Mouse (Mus musculus) hindbrain, embryonic 11.5 days (tissue): ENCODE measurements around the gene D7Ertd443e. TPM values are rescaled to one million over a fixed set of nuclear protein-coding genes. Genes with fewer than 3 reads are reported as not detected.

Experiments used
- ATAC-seq: fragments of 200-750 bp; cut with Nextera tagmentation; 2 replicates; pipeline ENCODE4 v1.8.0; 2017; ENCODE audit warnings: mild to moderate bottlenecking, moderate TSS enrichment, moderate library complexity; ENCODE audit not compliant: low FRiP score
- DNase-seq: peaks from one replicate; pipeline ENCODE4 v3.0.0-alpha.2; 2015; ENCODE audit warnings: low spot score
- H3K27ac ChIP-seq: fragments of 300-500 bp; sonication (generic); 2 replicates; pipeline ENCODE4 v1.5.1; 2014; ENCODE audit warnings: mild to moderate bottlenecking, low read depth, low read length
- H3K27me3 ChIP-seq: fragments of 300-500 bp; sonication (generic); 2 replicates; pipeline ENCODE4 v1.6.1; 2014; ENCODE audit warnings: mild to moderate bottlenecking, low read length, moderate library complexity, mixed read lengths; ENCODE audit not compliant: control insufficient read depth, insufficient read depth
- H3K36me3 ChIP-seq: fragments of 300-500 bp; sonication (generic); 2 replicates; pipeline ENCODE4 v1.6.1; 2014; ENCODE audit warnings: mild to moderate bottlenecking, low read length, moderate library complexity, mixed read lengths; ENCODE audit not compliant: control insufficient read depth, insufficient read depth
- H3K4me1 ChIP-seq: fragments of 300-500 bp; sonication (generic); replicated peaks from 2 replicates; pipeline ENCODE4 v1.6.1; 2014; ENCODE audit warnings: low read length, mixed read lengths; ENCODE audit not compliant: control insufficient read depth, insufficient read depth
- H3K4me2 ChIP-seq: fragments of 300-500 bp; sonication (generic); replicated peaks from 2 replicates; pipeline ENCODE4 v1.6.1; 2014; ENCODE audit warnings: mild to moderate bottlenecking, low read depth, low read length
- H3K4me3 ChIP-seq: fragments of 300-500 bp; sonication (generic); 2 replicates; pipeline ENCODE4 v1.5.1; 2014; ENCODE audit warnings: low read depth, low read length
- H3K9ac ChIP-seq: fragments of 300-500 bp; sonication (generic); 2 replicates; pipeline ENCODE4 v1.6.1; 2014; ENCODE audit warnings: low read depth, low read length
- H3K9me3 ChIP-seq: fragments of 300-500 bp; sonication (generic); 2 replicates; pipeline ENCODE4 v1.6.1; 2016; ENCODE audit warnings: low read length; ENCODE audit not compliant: control insufficient read depth
- WGBS: fragments of 180-500 bp; shearing (Covaris S2); extraction: QIAGEN DNeasy Blood & Tissue Kit; methylation state at CpG from one replicate; pipeline ENCODE4 v1.1.7; 2014; 5-methylcytosine and 5-hydroxymethylcytosine counted together
- polyA plus RNA-seq: library from polyadenylated mRNA; unstranded; fragments of >200 nt; fragmentation: Nextera tagmentation; extraction: Ambion mirVana; gene quantifications from 2 replicates; pipeline ENCODE4 v1.2.1, GENCODE M21; 2014

The D7Ertd443e gene
- polyA plus RNA-seq, 1 experiment from 2014 or later, result 0.08 TPM

DNA sequence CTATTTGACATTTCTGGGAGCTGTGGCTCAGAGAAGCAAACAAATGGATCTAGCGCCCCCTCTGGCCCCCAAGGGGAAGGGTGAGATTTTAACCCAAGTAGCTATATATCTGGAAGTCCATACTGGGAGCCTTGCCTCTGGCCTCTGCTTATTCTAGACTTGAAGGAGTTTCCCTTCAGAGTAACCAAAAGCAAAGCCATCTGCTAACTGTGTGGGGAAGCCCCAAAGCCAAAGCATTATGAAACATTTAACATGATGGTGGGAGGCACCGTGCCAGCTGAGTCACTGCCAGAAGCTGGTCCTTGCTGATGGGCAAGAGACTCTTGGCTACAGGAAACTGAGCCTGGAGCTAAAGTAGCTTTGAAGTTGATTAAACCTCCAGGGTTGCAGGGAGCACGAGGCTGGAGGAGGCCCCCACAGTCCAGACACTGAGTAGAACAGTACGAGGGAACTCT lies 4.0 kb downstream of the D7Ertd443e start:
- WGBS, result 51% methylated on average over 4 of the region's 4 CpGs
- no peak for ATAC-seq
- no peak overlapping the region for H3K4me2 ChIP-seq
- H3K4me3 ChIP-seq, result no peak overlapping the region
- no peaks in the 10 kb centered on the region for H3K27me3 ChIP-seq
- H3K36me3 ChIP-seq, result no peaks in the 10 kb centered on the region
- no peaks in the 10 kb centered on the region for H3K9me3 ChIP-seq
- DNase-seq, result peak; percentile 19
- H3K4me1 ChIP-seq, result no peaks in the 10 kb centered on the region
- no peak overlapping the region for H3K9ac ChIP-seq
- H3K27ac ChIP-seq, result no peak overlapping the region

GRCm38 (mm10) chr7:134378273-134378672 lies 7.2 kb downstream of the D7Ertd443e start:
- ATAC-seq, result no peak
- Histone ChIP-seq H3K4me2 (no peak overlapping the region), H3K27ac (no peak overlapping the region), H3K9me3 (no peaks in the 10 kb centered on the region), H3K4me1 (no peaks in the 10 kb centered on the region), H3K27me3 (no peaks in the 10 kb centered on the region), H3K9ac (no peak overlapping the region), H3K36me3 (no peaks in the 10 kb centered on the region), H3K4me3 (no peak overlapping the region)
- peak; percentile 68 for DNase-seq
- WGBS, result 45% methylated on average over 4 of the region's 4 CpGs

- Histone ChIP-seq H3K36me3 (no peaks in the 10 kb centered on the region), H3K4me2 (no peak overlapping the region), H3K4me3 (no peak overlapping the region), H3K27me3 (no peaks in the 10 kb centered on the region), H3K4me1 (no peaks in the 10 kb centered on the region), H3K27ac (no peak overlapping the region), H3K9me3 (no peaks in the 10 kb centered on the region), H3K9ac (no peak overlapping the region)
- ATAC-seq, result no peak
- 79% methylated on average over 7 of the region's 7 CpGs for WGBS
- DNase-seq, result no peak
Observed at GRCm38 (mm10) chr7:134376786-134377185, 8.7 kb downstream of the D7Ertd443e start.

DNA sequence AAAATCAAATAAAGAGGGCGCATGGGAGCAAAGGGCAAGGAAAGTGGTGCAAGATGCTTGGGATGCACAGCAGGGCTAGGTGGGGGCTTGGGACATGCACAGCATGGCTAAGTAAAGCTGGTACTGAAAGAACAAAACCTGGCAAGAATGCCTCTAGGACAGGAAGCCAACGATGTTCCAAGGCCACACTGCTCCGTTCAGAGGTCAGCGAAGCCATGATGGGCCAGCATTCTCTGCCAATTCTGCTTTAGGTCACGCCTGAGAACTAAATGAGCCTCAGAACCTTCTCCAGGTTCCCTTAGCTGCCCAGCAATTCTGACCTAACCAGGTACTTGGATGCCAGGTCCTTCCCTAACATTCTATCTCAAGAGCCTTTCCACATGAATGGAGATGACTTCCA lies 13.2 kb downstream of the D7Ertd443e start:
- WGBS, result 57% methylated on average over 5 of the region's 5 CpGs
- Histone ChIP-seq H3K4me1 (no peaks in the 10 kb centered on the region), H3K36me3 (no peaks in the 10 kb centered on the region), H3K9me3 (no peaks in the 10 kb centered on the region), H3K27ac (no peak overlapping the region), H3K27me3 (no peaks in the 10 kb centered on the region), H3K4me2 (no peak overlapping the region), H3K9ac (no peak overlapping the region), H3K4me3 (no peak overlapping the region)
- no peak for DNase-seq
- no peak for ATAC-seq

DNA sequence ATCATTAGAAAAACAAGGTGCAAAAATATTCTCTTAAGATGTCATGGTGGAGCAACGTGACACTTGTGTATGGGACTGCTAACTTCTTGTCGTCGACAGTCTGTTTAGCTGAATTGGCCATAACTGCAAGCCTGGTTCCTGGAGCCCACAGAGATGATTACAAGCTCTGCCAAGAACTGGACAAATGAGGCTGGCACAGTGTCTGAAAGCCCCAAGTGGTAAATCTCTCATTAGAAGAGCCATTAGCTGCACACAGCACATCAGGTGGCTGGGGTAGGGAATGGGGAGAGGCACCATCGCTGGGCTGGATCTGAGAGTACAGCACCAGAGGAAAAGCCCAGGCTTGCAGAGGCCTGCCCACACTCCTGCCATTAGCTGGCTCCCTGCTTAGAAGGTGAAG lies 16.2 kb downstream of the D7Ertd443e start:
- no peak overlapping the region for H3K4me3 ChIP-seq
- no peak overlapping the region for H3K27ac ChIP-seq
- DNase-seq (no peak), ATAC-seq (no peak)
- H3K36me3 ChIP-seq, result no peaks in the 10 kb centered on the region
- 82% methylated on average over 4 of the region's 4 CpGs for WGBS
- H3K4me2 ChIP-seq, result no peak overlapping the region
- no peak overlapping the region for H3K9ac ChIP-seq
- no peaks in the 10 kb centered on the region for H3K27me3 ChIP-seq
- no peaks in the 10 kb centered on the region for H3K4me1 ChIP-seq
- no peaks in the 10 kb centered on the region for H3K9me3 ChIP-seq

- H3K4me2 ChIP-seq, result no peak overlapping the region
- no peak overlapping the region for H3K4me3 ChIP-seq
- ATAC-seq (no peak), DNase-seq (peak; percentile 5)
- H3K9ac ChIP-seq, result no peak overlapping the region
- no peaks in the 10 kb centered on the region for H3K9me3 ChIP-seq
- H3K27me3 ChIP-seq, result no peaks in the 10 kb centered on the region
- no peaks in the 10 kb centered on the region for H3K4me1 ChIP-seq
- 54% methylated on average over 7 of the region's 7 CpGs for WGBS
- H3K36me3 ChIP-seq, result no peaks in the 10 kb centered on the region
- H3K27ac ChIP-seq, result no peak overlapping the region
Observed at GRCm38 (mm10) chr7:134362257-134362870, 23.1 kb downstream of the D7Ertd443e start.

- Histone ChIP-seq H3K27me3 (no peaks in the 10 kb centered on the region), H3K9ac (no peak overlapping the region), H3K9me3 (no peaks in the 10 kb centered on the region), H3K4me3 (no peak overlapping the region), H3K4me1 (no peaks in the 10 kb centered on the region), H3K36me3 (no peaks in the 10 kb centered on the region), H3K4me2 (no peak overlapping the region), H3K27ac (no peak overlapping the region)
- WGBS, result 41% methylated on average over 6 of the region's 6 CpGs
- ATAC-seq, result peak; percentile 35; the same call in 1 of the 2 replicates
- DNase-seq, result peak; percentile 61
Observed at GRCm38 (mm10) chr7:134348825-134349224, 36.6 kb downstream of the D7Ertd443e start.

DNA sequence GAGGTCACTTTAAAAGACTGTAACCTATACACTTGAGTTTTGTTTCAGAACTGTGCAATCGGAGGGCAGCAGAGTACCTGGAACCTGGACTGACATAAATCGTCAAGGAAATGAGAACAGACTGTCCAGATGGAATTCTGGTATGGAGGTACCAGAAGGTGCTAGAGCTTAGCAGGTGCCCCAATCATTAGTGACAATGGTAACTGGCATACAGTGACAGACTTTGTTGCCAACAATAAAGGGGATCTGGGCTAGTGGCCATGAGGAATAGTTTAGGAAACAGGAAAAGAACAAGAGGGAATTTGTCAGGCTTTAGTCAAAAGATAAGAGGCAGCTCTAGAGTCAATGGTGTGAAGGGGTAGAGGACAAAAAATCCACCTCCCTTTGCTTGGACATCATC lies 43.3 kb downstream of the D7Ertd443e start:
- H3K4me3 ChIP-seq, result no peak overlapping the region
- ATAC-seq (no peak), DNase-seq (no peak)
- H3K9ac ChIP-seq, result no peak overlapping the region
- H3K4me1 ChIP-seq, result no peaks in the 10 kb centered on the region
- 92% methylated on average over 2 of the region's 2 CpGs for WGBS
- no peaks in the 10 kb centered on the region for H3K9me3 ChIP-seq
- no peaks in the 10 kb centered on the region for H3K27me3 ChIP-seq
- H3K27ac ChIP-seq, result no peak overlapping the region
- H3K36me3 ChIP-seq, result no peaks in the 10 kb centered on the region
- no peak overlapping the region for H3K4me2 ChIP-seq

GRCm38 (mm10) chr7:134335951-134336350 lies 49.5 kb downstream of the D7Ertd443e start:
- DNase-seq (no peak), ATAC-seq (no peak)
- H3K4me1 ChIP-seq, result no peaks in the 10 kb centered on the region
- no peaks in the 10 kb centered on the region for H3K36me3 ChIP-seq
- no peak overlapping the region for H3K9ac ChIP-seq
- no peak overlapping the region for H3K4me3 ChIP-seq
- WGBS, result 86% methylated on average over 3 of the region's 3 CpGs
- H3K4me2 ChIP-seq, result no peak overlapping the region
- H3K27ac ChIP-seq, result no peak overlapping the region
- H3K9me3 ChIP-seq, result no peaks in the 10 kb centered on the region
- H3K27me3 ChIP-seq, result no peaks in the 10 kb centered on the region
